Mouse (Mus musculus) lung, postnatal 0 days (tissue): ENCODE results near the gene Raver2.

Experiments used
- CTCF ChIP-seq: IDR thresholded peaks from 2 replicates; pipeline ENCODE4 v1.5.1; 2016; ENCODE audit warnings: antibody characterized with exemption, mild to moderate bottlenecking
- EP300 ChIP-seq: IDR thresholded peaks from 2 replicates; pipeline ENCODE4 v1.6.1; 2016; ENCODE audit warnings: antibody characterized with exemption, mild to moderate bottlenecking, control low read depth

GRCm38 (mm10) chr4:101086040-101086439, 17.3 kb downstream of the Raver2 start:
- TF ChIP-seq EP300 (no peak), CTCF (no peak)
